Mouse (Mus musculus): Measurements from ENCODE around the gene Nfkbia.

Gene Nfkbia

GRCm38 (mm10) chr12:55492184-55492898, at the start of gene Nfkbia:
Nfkbia (minus strand) TSS chr12:55492647.
- DNase-seq = peak; percentile 95

- no peak for DNase-seq
Observed at GRCm38 (mm10) chr12:55539157-55539556, 46.7 kb upstream of the Nfkbia start.

GRCm38 (mm10) chr12:55538328-55538971, 46.0 kb upstream of the Nfkbia start:
- DNase-seq = no peak

- no peak for DNase-seq
Observed at GRCm38 (mm10) chr12:55537742-55538141, 45.3 kb upstream of the Nfkbia start.

GRCm38 (mm10) chr12:55536537-55537135, 44.2 kb upstream of the Nfkbia start:
- DNase-seq = no peak

- no peak for DNase-seq
Observed at GRCm38 (mm10) chr12:55526983-55527752, 34.7 kb upstream of the Nfkbia start.

- peak; percentile 36 for DNase-seq
Observed at GRCm38 (mm10) chr12:55518061-55518738, 25.8 kb upstream of the Nfkbia start.

- DNase-seq = no peak
Observed at GRCm38 (mm10) chr12:55508817-55509216, 16.4 kb upstream of the Nfkbia start.

GRCm38 (mm10) chr12:55507332-55507935, 15.0 kb upstream of the Nfkbia start:
- DNase-seq = no peak

- peak; percentile 73 for DNase-seq
Observed at GRCm38 (mm10) chr12:55506029-55506330, 13.5 kb upstream of the Nfkbia start.

GRCm38 (mm10) chr12:55505314-55506028, 13.0 kb upstream of the Nfkbia start:
- DNase-seq = no peak

- DNase-seq = peak; percentile 86
Observed at GRCm38 (mm10) chr12:55499031-55499430, 6.6 kb upstream of the Nfkbia start.

GRCm38 (mm10) chr12:55497737-55498136, 5.3 kb upstream of the Nfkbia start:
- peak; percentile 42 for DNase-seq

- DNase-seq = peak; percentile 50
Observed at GRCm38 (mm10) chr12:55495902-55496605, 3.6 kb upstream of the Nfkbia start.

- peak; percentile 83 for DNase-seq
Observed at GRCm38 (mm10) chr12:55495114-55495901, 2.9 kb upstream of the Nfkbia start.

- DNase-seq = no peak
Observed at GRCm38 (mm10) chr12:55493381-55493780, 934 bp upstream of the Nfkbia start.

- no peak for DNase-seq
Observed at GRCm38 (mm10) chr12:55492941-55493340, 494 bp upstream of the Nfkbia start.

- peak; percentile 90 for DNase-seq
Observed at GRCm38 (mm10) chr12:55491516-55492183, 797 bp downstream of the Nfkbia start.

GRCm38 (mm10) chr12:55490722-55491449, 1.6 kb downstream of the Nfkbia start:
- DNase-seq = no peak
